Mouse (Mus musculus): ENCODE data around the gene Nod1. TPM values are rescaled to one million over a fixed set of nuclear protein-coding genes. Genes with fewer than 3 reads are reported as not detected.

The Nod1 gene
- polyA plus RNA-seq, 2 experiments: 1.5 to 1.9 TPM

DNA sequence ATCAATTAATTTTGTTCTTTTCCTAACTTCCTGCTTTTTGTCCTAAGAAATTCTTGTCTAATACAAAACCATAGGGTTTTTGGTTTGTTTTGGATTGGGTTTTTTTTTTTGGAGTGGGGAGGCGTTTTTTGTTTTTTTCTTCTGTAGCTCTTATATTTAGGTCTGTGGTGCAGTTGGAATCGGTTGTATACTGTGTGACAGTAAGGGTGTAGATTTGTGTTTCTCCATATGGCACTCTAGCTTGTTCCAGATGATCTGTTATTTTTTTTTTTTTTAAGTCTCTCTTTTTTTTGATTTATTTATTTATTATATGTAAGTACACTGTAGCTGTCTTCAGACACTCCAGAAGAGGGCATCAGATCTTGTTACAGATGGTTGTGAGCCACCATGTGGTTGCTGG is 72.2 kb downstream of the Nod1 start:
- H3K36me3 ChIP-seq (replicated peaks; ENCODE audit: control insufficient read depth, insufficient read depth, low read depth): no peaks in the 10 kb centered on the region
- no peak for ATAC-seq (ENCODE audit: insufficient read depth)
- 59% methylated on average over 2 of the region's 2 CpGs for WGBS (ENCODE audit: insufficient replicate concordance)
- no peaks in the 10 kb centered on the region for H3K27me3 ChIP-seq (ENCODE audit: control insufficient read depth, insufficient read depth, low read length)
- no peak overlapping the region for H3K27ac ChIP-seq
- no peak for DNase-seq (ENCODE audit: low read depth in 3 of 3, low spot score in 3 of 3)
- H3K9ac ChIP-seq (replicated peaks): no peak overlapping the region
- no peaks in the 10 kb centered on the region for H3K9me3 ChIP-seq (ENCODE audit: control insufficient read depth, low read length)
- H3K4me3 ChIP-seq (ENCODE audit: insufficient read depth in 1 of 2, low read depth in 2 of 2, low read length in 2 of 2): no peak overlapping the region
- no peaks in the 10 kb centered on the region for H3K4me1 ChIP-seq (replicated peaks; ENCODE audit: control insufficient read depth in 2 of 2, insufficient read depth in 2 of 2, low read length in 1 of 2)
- TF ChIP-seq EP300 (IDR thresholded peaks at IDR 0.05; ENCODE audit: low read depth): no peak
- TF ChIP-seq CTCF (IDR thresholded peaks at IDR 0.05; ENCODE audit: low read depth): no peak
- no peak overlapping the region for H3K4me2 ChIP-seq (ENCODE audit: low read depth)

DNA sequence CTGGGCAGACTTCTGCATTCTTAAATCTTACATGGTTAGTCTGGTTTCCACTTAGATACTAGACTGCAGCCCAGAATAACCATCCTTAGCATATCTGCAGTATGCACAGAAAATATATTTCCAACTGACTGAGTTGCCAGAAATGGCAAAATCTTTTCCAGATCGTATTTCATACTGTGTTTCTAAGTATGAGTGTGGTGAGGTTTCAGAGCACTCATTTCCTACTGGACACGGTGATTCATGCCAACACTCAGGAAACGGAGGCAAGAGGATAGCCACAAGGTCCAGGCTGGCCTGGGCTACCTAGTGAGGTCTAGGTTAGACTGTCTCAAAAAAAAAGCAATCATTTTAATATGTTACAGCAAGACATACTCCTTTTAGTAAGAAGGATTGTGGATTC is 81.0 kb downstream of the Nod1 start:
- 70% methylated on average over 3 of the region's 3 CpGs for WGBS (ENCODE audit: insufficient replicate concordance)

DNA sequence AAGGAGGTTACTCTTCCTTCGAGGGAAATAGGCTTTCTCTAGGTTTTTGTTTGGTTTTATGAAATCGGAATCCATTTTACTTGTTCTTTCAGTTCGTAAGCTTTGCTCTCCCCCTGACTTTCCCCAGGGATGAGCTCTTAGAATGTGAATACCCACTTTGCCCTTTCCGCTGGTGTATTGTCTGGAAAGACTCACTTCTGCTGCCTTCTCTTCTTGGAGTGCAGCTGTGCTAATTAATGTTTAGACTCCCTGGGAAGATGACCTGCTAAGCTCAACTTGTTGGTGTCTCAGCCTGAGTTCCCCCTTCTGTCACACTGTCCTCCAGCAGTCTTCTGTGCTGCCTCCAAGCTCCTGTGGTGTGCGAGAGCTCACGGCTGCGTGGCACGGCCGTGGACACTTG is 82.2 kb downstream of the Nod1 start:
- ATAC-seq (ENCODE audit: insufficient read depth): no peak
- no peaks in the 10 kb centered on the region for H3K27me3 ChIP-seq (ENCODE audit: control insufficient read depth, insufficient read depth, low read length)
- H3K4me1 ChIP-seq (replicated peaks; ENCODE audit: control insufficient read depth in 2 of 2, insufficient read depth in 2 of 2, low read length in 1 of 2): no peaks in the 10 kb centered on the region
- WGBS (ENCODE audit: insufficient replicate concordance): 78% methylated on average over 9 of the region's 9 CpGs
- H3K4me3 ChIP-seq (ENCODE audit: insufficient read depth in 1 of 2, low read depth in 2 of 2, low read length in 2 of 2): no peak overlapping the region
- TF ChIP-seq EP300 (IDR thresholded peaks at IDR 0.05; ENCODE audit: low read depth) (no peak), CTCF (IDR thresholded peaks at IDR 0.05; ENCODE audit: low read depth) (no peak)
- H3K9me3 ChIP-seq (ENCODE audit: control insufficient read depth, low read length): no peaks in the 10 kb centered on the region
- no peak overlapping the region for H3K9ac ChIP-seq (replicated peaks)
- no peak overlapping the region for H3K27ac ChIP-seq
- H3K4me2 ChIP-seq (ENCODE audit: low read depth): no peak overlapping the region
- H3K36me3 ChIP-seq (replicated peaks; ENCODE audit: control insufficient read depth, insufficient read depth, low read depth): no peaks in the 10 kb centered on the region
- no peak for DNase-seq (ENCODE audit: low read depth in 3 of 3, low spot score in 3 of 3)

More for the DNA sequence above, 81.0 kb downstream of the Nod1 start:
- H3K4me1 ChIP-seq (replicated peaks; ENCODE audit: control insufficient read depth in 2 of 2, insufficient read depth in 2 of 2, low read length in 1 of 2): no peaks in the 10 kb centered on the region
- ATAC-seq (ENCODE audit: insufficient read depth) (no peak), DNase-seq (ENCODE audit: low read depth in 3 of 3, low spot score in 3 of 3) (no peak)
- TF ChIP-seq CTCF (IDR thresholded peaks at IDR 0.05; ENCODE audit: low read depth) (no peak), EP300 (IDR thresholded peaks at IDR 0.05; ENCODE audit: low read depth) (no peak)
- H3K36me3 ChIP-seq (replicated peaks; ENCODE audit: control insufficient read depth, insufficient read depth, low read depth): no peaks in the 10 kb centered on the region
- H3K27me3 ChIP-seq (ENCODE audit: control insufficient read depth, insufficient read depth, low read length): no peaks in the 10 kb centered on the region
- H3K4me2 ChIP-seq (ENCODE audit: low read depth): no peak overlapping the region
- no peak overlapping the region for H3K4me3 ChIP-seq (ENCODE audit: insufficient read depth in 1 of 2, low read depth in 2 of 2, low read length in 2 of 2)
- H3K9me3 ChIP-seq (ENCODE audit: control insufficient read depth, low read length): no peaks in the 10 kb centered on the region
- no peak overlapping the region for H3K9ac ChIP-seq (replicated peaks)
- no peak overlapping the region for H3K27ac ChIP-seq

DNA sequence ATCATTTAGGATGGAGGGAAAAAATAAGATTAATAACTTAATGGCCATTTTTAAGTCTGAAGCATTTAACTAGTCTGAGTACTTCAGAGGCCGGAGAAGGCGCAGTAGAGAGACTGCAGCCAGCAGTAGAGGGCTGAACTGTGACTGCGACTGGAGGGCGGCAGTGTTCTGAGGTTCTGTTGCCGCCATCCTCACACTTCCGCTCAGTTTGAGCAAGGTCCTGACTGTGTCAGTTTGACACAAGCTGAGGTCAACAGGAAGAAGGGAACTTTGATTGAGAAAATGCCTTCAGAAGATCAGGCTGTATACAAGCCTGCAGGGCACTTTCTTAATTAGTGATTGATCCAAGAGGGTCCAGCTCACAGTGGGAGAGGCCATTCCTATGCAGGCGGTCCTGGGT is 86.2 kb downstream of the Nod1 start:
- Histone ChIP-seq H3K27ac (no peak overlapping the region), H3K4me1 (replicated peaks; ENCODE audit: control insufficient read depth in 2 of 2, insufficient read depth in 2 of 2, low read length in 1 of 2) (no peaks in the 10 kb centered on the region), H3K4me2 (ENCODE audit: low read depth) (no peak overlapping the region), H3K27me3 (ENCODE audit: control insufficient read depth, insufficient read depth, low read length) (no peaks in the 10 kb centered on the region), H3K4me3 (ENCODE audit: insufficient read depth in 1 of 2, low read depth in 2 of 2, low read length in 2 of 2) (no peak overlapping the region), H3K9ac (replicated peaks) (no peak overlapping the region), H3K9me3 (ENCODE audit: control insufficient read depth, low read length) (no peaks in the 10 kb centered on the region), H3K36me3 (replicated peaks; ENCODE audit: control insufficient read depth, insufficient read depth, low read depth) (no peaks in the 10 kb centered on the region)
- ATAC-seq (ENCODE audit: insufficient read depth) (no peak), DNase-seq (ENCODE audit: low read depth in 3 of 3, low spot score in 3 of 3) (no peak)
- no peak for TF ChIP-seq CTCF (IDR thresholded peaks at IDR 0.05; ENCODE audit: low read depth)
- WGBS (ENCODE audit: insufficient replicate concordance): 76% methylated on average over 7 of the region's 7 CpGs

- H3K9me3 ChIP-seq (ENCODE audit: control insufficient read depth, low read length): no peaks in the 10 kb centered on the region
- H3K27ac ChIP-seq: no peak overlapping the region
- H3K36me3 ChIP-seq (replicated peaks; ENCODE audit: control insufficient read depth, insufficient read depth, low read depth): no peaks in the 10 kb centered on the region
- TF ChIP-seq CTCF (IDR thresholded peaks at IDR 0.05; ENCODE audit: low read depth): no peak
- TF ChIP-seq EP300 (IDR thresholded peaks at IDR 0.05; ENCODE audit: low read depth): no peak
- H3K9ac ChIP-seq (replicated peaks): no peak overlapping the region
- no peaks in the 10 kb centered on the region for H3K27me3 ChIP-seq (ENCODE audit: control insufficient read depth, insufficient read depth, low read length)
- DNase-seq (ENCODE audit: low read depth in 3 of 3, low spot score in 3 of 3) (no peak), ATAC-seq (ENCODE audit: insufficient read depth) (no peak)
- H3K4me2 ChIP-seq (ENCODE audit: low read depth): no peak overlapping the region
- H3K4me3 ChIP-seq (ENCODE audit: insufficient read depth in 1 of 2, low read depth in 2 of 2, low read length in 2 of 2): no peak overlapping the region
- 69% methylated on average over 2 of the region's 2 CpGs for WGBS (ENCODE audit: insufficient replicate concordance)
- no peaks in the 10 kb centered on the region for H3K4me1 ChIP-seq (replicated peaks; ENCODE audit: control insufficient read depth in 2 of 2, insufficient read depth in 2 of 2, low read length in 1 of 2)
Measured at GRCm38 (mm10) chr6:54883424-54883823, 89.0 kb downstream of the Nod1 start.

Data from liver, embryonic 14.5 days (tissue).